Mouse (Mus musculus) limb, embryonic 15.5 days (tissue): ENCODE measurements around the gene Comtd1. TPM values are rescaled to one million over a fixed set of nuclear protein-coding genes. Genes with fewer than 3 reads are reported as not detected.

Experiments used
- ATAC-seq: fragments of 200-750 bp; cut with Nextera tagmentation; 2 replicates; pipeline ENCODE4 v1.8.0; 2017; ENCODE audit warnings: low read depth, moderate TSS enrichment; ENCODE audit not compliant: insufficient number of reproducible peaks, low FRiP score, low TSS enrichment
- H3K27ac ChIP-seq: fragments of 300-500 bp; sonication (generic); 2 replicates; pipeline ENCODE4 v1.5.1; 2015; ENCODE audit warnings: moderate library complexity, mild to moderate bottlenecking, inconsistent platforms
- H3K27me3 ChIP-seq: fragments of 300-500 bp; sonication (generic); 2 replicates; pipeline ENCODE4 v1.6.1; 2015; ENCODE audit warnings: inconsistent platforms
- H3K36me3 ChIP-seq: fragments of 300-500 bp; sonication (generic); 2 replicates; pipeline ENCODE4 v1.6.1; 2015; ENCODE audit warnings: inconsistent platforms
- H3K4me1 ChIP-seq: fragments of 300-500 bp; sonication (generic); 2 replicates; pipeline ENCODE4 v1.6.1; 2015; ENCODE audit warnings: inconsistent platforms
- H3K4me2 ChIP-seq: fragments of 300-500 bp; sonication (generic); 2 replicates; pipeline ENCODE4 v1.6.1; 2015; ENCODE audit warnings: mild to moderate bottlenecking, inconsistent platforms
- H3K4me3 ChIP-seq: fragments of 300-500 bp; sonication (generic); 2 replicates; pipeline ENCODE4 v1.5.1; 2015; ENCODE audit warnings: mild to moderate bottlenecking, inconsistent platforms
- H3K9ac ChIP-seq: fragments of 300-500 bp; sonication (generic); 2 replicates; pipeline ENCODE4 v1.6.1; 2015; ENCODE audit warnings: inconsistent platforms
- H3K9me3 ChIP-seq: fragments of 300-500 bp; sonication (generic); 2 replicates; pipeline ENCODE4 v1.6.1; 2016; ENCODE audit warnings: inconsistent platforms
- WGBS: fragments of 180-500 bp; shearing (Covaris S2); methylation state at CpG from one replicate; pipeline ENCODE4 v1.1.7; 2015; 5-methylcytosine and 5-hydroxymethylcytosine counted together
- polyA plus RNA-seq: library from polyadenylated mRNA; unstranded; fragments of >200 nt; fragmentation: Nextera tagmentation; extraction: Ambion mirVana; gene quantifications from 2 replicates; pipeline ENCODE4 v1.2.1, GENCODE M21; 2015

Comtd1 gene
- polyA plus RNA-seq, 1 experiment from 2014 or later = 21.7 TPM

DNA sequence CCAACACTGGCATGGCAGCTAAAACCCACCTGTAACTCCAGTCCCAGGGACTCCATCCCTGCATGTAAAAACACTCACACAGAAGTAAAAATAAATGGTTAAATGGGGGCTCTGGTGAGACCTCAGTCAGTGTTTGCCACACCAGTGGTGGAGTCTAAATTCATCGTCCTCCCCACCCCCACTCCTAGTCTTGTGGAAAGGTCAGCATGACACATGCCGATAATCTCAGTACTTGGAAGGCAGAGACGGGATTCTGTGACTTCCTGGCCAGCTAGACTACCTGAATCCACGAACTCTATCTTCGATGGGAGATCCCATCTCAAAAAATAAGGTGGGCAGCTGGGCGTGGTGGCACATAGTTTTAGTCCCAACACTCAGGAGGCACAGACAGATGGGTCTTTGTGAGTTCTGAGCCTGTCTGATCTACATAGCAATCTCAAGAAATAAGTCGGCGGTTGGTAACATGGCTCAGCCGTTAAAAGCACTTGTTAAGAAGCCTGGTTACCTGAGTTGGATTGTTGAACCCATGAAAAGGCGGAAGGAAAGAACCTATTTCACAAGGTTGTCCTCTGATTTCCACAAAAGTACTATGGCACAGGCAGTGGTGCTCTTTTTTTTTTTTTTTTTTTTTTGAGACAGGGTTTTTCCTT, 36.9 kb downstream of the Comtd1 start:
- Histone ChIP-seq H3K36me3 (no peaks in the 10 kb centered on the region), H3K4me3 (no peak overlapping the region), H3K9me3 (no peaks in the 10 kb centered on the region), H3K4me1 (no peaks in the 10 kb centered on the region), H3K9ac (no peak overlapping the region), H3K27ac (no peak overlapping the region), H3K4me2 (no peak overlapping the region), H3K27me3 (no peaks in the 10 kb centered on the region)
- ATAC-seq = no peak
- WGBS = 78% methylated on average over 10 of the region's 10 CpGs

DNA sequence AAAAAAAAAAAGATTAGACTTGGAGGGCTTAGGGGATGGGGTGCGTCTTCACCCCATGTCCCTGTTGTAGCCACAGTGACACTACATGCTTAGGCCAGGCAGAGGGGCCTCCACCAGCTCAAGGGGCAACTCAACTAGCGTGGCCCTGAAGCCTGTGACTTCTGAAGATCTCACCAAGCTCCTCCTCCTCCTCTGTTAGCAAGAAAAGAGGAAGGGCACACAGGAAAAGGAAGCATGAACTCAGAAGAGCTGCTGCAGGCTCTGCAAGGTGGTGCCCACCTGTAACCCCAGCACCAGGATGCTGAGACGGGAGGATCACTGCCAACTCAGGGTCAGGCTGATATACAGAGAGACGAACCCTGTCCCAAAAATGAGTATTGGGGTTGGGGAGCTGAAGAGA, 37.5 kb downstream of the Comtd1 start:
- Histone ChIP-seq H3K9ac (no peak overlapping the region), H3K27me3 (no peaks in the 10 kb centered on the region), H3K4me1 (no peaks in the 10 kb centered on the region), H3K36me3 (no peaks in the 10 kb centered on the region), H3K27ac (no peak overlapping the region), H3K4me3 (no peak overlapping the region), H3K9me3 (no peaks in the 10 kb centered on the region), H3K4me2 (no peak overlapping the region)
- no peak for ATAC-seq
- 87% methylated on average over 4 of the region's 4 CpGs for WGBS

DNA sequence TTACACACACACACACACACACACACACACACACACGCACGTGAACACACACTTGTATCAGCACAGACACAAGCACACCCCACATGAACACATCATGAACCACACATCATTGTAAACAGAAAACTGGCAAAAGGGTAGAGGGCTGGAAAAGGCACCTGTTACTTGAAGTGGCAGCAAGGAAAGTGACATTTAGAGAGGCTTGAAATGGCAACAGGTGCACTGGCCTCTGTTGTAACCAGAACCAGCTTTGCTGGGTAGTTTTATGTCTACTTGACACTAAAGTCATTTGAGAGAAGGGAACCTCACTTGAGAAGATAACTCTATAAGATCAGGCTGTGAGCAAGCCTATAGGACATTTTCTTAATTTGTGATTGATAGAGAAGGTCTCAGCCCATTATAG, 39.4 kb downstream of the Comtd1 start:
- no peaks in the 10 kb centered on the region for H3K9me3 ChIP-seq
- no peak overlapping the region for H3K4me2 ChIP-seq
- ATAC-seq = no peak
- no peak overlapping the region for H3K9ac ChIP-seq
- H3K4me3 ChIP-seq = no peak overlapping the region
- 94% methylated on average over 2 of the region's 2 CpGs for WGBS
- H3K27ac ChIP-seq = no peak overlapping the region
- no peaks in the 10 kb centered on the region for H3K36me3 ChIP-seq
- no peaks in the 10 kb centered on the region for H3K4me1 ChIP-seq
- H3K27me3 ChIP-seq = no peaks in the 10 kb centered on the region

DNA sequence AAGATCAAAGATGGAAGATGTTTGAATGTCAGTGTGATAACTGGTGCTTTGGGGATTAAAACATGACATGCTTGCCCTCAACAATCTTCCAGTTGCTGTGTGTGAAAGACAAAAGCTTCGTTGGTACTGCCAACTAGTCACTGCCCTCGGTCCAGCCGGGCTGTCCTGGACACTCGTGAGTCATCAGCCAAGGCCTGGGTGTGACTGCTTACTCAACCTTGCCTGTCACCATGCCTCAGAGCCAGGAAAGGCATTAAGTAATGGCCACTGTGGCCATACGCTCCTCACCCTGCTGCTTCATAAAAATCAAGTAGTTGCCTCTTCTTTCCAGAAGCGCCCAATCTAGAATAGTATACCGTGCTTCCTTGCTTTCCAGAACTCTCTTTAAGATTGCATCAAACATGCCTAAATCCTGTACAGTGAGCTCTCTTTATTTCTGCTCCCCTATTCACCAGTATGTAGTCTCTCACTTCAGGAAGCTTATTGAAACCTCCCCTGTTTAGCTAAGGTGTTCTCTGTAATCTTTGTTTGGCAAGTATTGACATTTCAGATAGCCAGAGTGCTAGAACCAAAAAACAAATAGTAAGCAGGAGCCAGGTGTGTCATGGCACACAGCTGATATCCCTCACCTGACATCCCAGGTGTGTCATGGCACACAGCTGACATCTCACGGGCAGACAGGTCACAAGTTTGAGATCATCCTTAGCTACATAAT, 40.4 kb downstream of the Comtd1 start:
- no peaks in the 10 kb centered on the region for H3K4me1 ChIP-seq
- no peak overlapping the region for H3K9ac ChIP-seq
- no peak overlapping the region for H3K4me2 ChIP-seq
- no peak for ATAC-seq
- no peaks in the 10 kb centered on the region for H3K27me3 ChIP-seq
- no peak overlapping the region for H3K27ac ChIP-seq
- H3K9me3 ChIP-seq = no peaks in the 10 kb centered on the region
- 80% methylated on average over 8 of the region's 8 CpGs for WGBS
- H3K36me3 ChIP-seq = no peaks in the 10 kb centered on the region
- H3K4me3 ChIP-seq = no peak overlapping the region

DNA sequence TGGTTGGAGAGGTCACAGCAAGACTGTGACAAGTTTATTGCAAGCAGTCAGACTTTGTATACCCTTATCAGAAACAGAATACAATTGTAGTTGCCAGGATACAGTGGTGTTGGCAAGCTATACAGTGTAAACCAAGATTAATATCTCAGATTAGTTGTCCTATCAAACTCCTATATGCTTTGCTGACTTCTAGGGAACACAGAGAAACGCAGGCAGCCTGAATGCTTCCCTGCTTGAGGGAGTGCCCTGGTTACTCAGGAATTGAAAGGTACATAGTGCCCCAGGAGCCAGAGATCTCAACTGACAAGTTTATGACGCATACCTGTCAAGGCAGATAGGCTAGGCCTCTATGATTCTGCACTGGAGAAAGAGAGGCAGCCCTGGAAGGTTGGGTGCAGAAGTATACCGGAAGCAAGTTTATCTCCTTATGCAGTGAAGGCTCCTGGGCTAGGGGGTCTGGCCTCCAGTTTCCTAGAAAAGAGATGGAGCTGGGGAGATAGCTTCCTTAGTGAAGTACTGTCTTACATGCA, 42.1 kb downstream of the Comtd1 start:
- H3K36me3 ChIP-seq = no peaks in the 10 kb centered on the region
- no peak overlapping the region for H3K4me2 ChIP-seq
- no peaks in the 10 kb centered on the region for H3K27me3 ChIP-seq
- no peaks in the 10 kb centered on the region for H3K4me1 ChIP-seq
- no peak overlapping the region for H3K9ac ChIP-seq
- no peak overlapping the region for H3K27ac ChIP-seq
- 77% methylated on average over 3 of the region's 3 CpGs for WGBS
- H3K9me3 ChIP-seq = no peaks in the 10 kb centered on the region
- no peak for ATAC-seq
- H3K4me3 ChIP-seq = no peak overlapping the region

DNA sequence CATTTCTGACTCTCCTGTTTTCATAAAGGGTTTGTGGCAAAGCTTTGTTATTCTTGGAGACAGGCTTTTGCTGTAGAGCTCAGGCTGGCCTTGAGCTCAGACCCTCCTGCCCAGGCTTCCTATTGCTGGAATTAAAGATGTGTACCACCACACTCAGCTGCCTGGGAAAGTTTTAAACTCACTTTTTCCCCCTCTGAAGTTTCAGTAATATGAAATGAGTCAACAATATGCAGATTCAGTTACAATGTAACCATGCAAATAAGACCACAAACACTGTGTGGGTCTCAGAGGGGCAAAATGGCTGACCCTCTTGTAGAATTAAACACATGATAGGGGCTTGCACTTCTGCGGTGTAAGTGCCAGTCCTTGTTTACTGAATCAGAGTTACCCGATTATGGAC, 42.6 kb downstream of the Comtd1 start:
- no peak for ATAC-seq
- no peak overlapping the region for H3K9ac ChIP-seq
- no peaks in the 10 kb centered on the region for H3K4me1 ChIP-seq
- H3K9me3 ChIP-seq = no peaks in the 10 kb centered on the region
- no peaks in the 10 kb centered on the region for H3K36me3 ChIP-seq
- no peak overlapping the region for H3K4me2 ChIP-seq
- no peak overlapping the region for H3K27ac ChIP-seq
- H3K27me3 ChIP-seq = no peaks in the 10 kb centered on the region
- WGBS = 86% methylated on average over 2 of the region's 2 CpGs
- no peak overlapping the region for H3K4me3 ChIP-seq

DNA sequence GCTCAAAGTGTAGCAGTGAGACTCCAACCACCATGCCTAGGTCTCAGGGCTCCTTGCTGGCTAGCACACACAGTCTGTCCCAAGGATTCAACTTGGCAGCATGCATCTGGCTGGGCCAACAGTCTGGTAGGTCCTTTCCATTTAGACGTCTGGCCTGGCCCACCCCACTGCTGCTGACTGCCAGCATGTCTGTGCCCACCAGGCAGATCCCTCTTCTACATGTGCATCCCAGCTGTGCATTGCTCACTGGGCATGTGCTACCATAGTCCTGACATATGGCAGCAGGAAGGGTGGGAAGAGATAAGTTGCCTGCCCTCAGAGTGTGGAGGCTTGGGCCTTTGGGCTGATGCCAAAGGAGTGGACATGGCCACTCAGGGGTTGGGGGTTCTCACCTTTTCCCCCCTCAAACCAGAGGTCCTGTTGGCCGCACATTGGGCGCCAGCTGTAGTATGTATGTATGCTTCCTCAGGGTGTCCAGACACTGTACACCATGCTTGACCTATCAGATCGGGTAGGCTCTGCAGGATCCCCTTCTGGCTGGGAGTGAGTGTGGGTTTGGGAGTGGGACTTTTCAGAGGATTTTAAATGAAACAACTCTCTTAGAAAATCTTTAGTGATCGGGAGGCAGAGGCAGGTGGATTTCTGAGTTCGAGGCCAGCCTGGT, 46.1 kb downstream of the Comtd1 start:
- Histone ChIP-seq H3K9ac (no peak overlapping the region), H3K4me2 (no peak overlapping the region), H3K36me3 (0 out of 2 replicates have a peak, but pooled peaks cover 10% of the 10 kb centered on the region), H3K27ac (no peak overlapping the region), H3K9me3 (no peaks in the 10 kb centered on the region), H3K4me1 (no peaks in the 10 kb centered on the region), H3K4me3 (no peak overlapping the region), H3K27me3 (no peaks in the 10 kb centered on the region)
- 89% methylated on average over 6 of the region's 6 CpGs for WGBS
- 0 out of 2 replicates have a peak, but pooled peaks have one; percentile 44 for ATAC-seq

DNA sequence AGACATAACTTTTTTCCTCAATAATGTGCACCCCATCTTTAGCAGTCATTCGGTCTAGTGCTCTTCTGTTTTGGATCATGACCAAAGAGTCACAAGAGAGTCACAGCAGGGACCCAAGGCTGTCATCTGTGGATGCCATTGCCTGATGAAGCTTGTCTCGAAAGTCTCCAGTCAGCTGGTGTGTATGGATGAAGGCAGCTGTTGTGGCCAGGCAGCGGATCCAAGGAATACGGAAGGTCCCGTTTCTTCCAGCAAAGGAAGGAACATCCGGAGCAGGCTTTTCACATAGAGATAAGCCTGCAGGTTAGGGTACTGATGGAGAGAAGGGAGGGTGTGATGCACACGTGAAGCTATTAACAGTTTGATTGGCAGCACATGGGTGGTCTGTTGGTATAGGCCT, 47.2 kb downstream of the Comtd1 start:
- no peak overlapping the region for H3K4me2 ChIP-seq
- 74% methylated on average over 7 of the region's 7 CpGs for WGBS
- H3K9ac ChIP-seq = no peak overlapping the region
- H3K4me3 ChIP-seq = no peak overlapping the region
- no peaks in the 10 kb centered on the region for H3K4me1 ChIP-seq
- H3K27ac ChIP-seq = no peak overlapping the region
- H3K36me3 ChIP-seq = 0 out of 2 replicates have a peak, but pooled peaks cover 10% of the 10 kb centered on the region
- ATAC-seq = no peak
- no peaks in the 10 kb centered on the region for H3K9me3 ChIP-seq
- H3K27me3 ChIP-seq = no peaks in the 10 kb centered on the region

DNA sequence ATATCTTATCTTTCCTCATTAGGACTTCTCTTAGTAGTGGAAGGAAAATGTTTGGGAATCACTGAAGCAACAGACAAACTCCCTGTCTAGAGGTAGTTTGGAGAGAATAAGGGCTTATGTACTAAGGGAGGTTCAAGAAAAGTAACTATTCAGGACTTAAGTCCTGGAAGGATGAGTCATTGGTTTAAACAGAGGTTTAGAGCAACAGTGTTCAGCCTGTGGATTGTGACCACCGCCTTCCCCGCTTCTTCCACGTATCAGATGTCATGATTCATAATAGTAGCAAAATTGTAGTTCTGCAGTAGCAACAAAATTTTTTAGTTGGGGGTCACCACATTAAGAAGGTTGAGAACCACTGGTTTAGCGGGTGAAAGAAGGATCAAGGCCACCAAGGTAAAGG, 48.1 kb downstream of the Comtd1 start:
- Histone ChIP-seq H3K9ac (no peak overlapping the region), H3K27me3 (no peaks in the 10 kb centered on the region), H3K4me2 (no peak overlapping the region), H3K4me1 (no peaks in the 10 kb centered on the region), H3K36me3 (0 out of 2 replicates have a peak, but pooled peaks cover 10% of the 10 kb centered on the region), H3K9me3 (no peaks in the 10 kb centered on the region), H3K27ac (no peak overlapping the region), H3K4me3 (no peak overlapping the region)
- ATAC-seq = no peak
- 92% methylated on average over 4 of the region's 4 CpGs for WGBS

Other genes starting within 250 kb of the Comtd1 start
- 0.47 and 2.1 TPM in 2 replicates for gene Dupd1, start 134.4 kb downstream of the Comtd1 start, polyA plus RNA-seq
- 10.7 and 11.1 TPM in 2 replicates for gene Samd8, start 98.4 kb downstream of the Comtd1 start, polyA plus RNA-seq
- 0.20 and 1.6 TPM in 2 replicates for gene Dusp13, start 97.8 kb downstream of the Comtd1 start, polyA plus RNA-seq
- gene Vdac2, start 23.7 kb downstream of the Comtd1 start, polyA plus RNA-seq = 207 and 225 TPM in 2 replicates
- 16.1 and 21.6 TPM in 2 replicates for gene Zfp503, start 140.6 kb upstream of the Comtd1 start, polyA plus RNA-seq
- gene Lrmda, start 170.7 kb upstream of the Comtd1 start, polyA plus RNA-seq = 0.17 and 0.26 TPM in 2 replicates